Mouse (Mus musculus) testis, adult 2 months (tissue): ENCODE results near the gene Cabp2. TPM values are rescaled to one million over a fixed set of nuclear protein-coding genes. Genes with fewer than 3 reads are reported as not detected.
"Not testable (repeated sequence)": the region's sequence is repeated elsewhere in the genome, so short reads cannot be mapped to it uniquely, and the experiment has no call there.

Source experiments
- H3K27ac ChIP-seq: fragments of 200-500 bp; 2 replicates; pipeline ENCODE4 v1.5.1; 2012; ENCODE audit warnings: low read depth, low read length; ENCODE audit not compliant: control insufficient read depth, insufficient read depth
- H3K27me3 ChIP-seq: fragments of 200-500 bp; 2 replicates; pipeline ENCODE4 v1.6.1; 2012; ENCODE audit warnings: mild to moderate bottlenecking, low read length, moderate library complexity; ENCODE audit not compliant: control insufficient read depth, insufficient read depth
- H3K36me3 ChIP-seq: fragments of 200-500 bp; 2 replicates; pipeline ENCODE4 v1.6.1; 2012; ENCODE audit warnings: mild to moderate bottlenecking, low read length; ENCODE audit not compliant: control insufficient read depth, insufficient read depth
- H3K4me1 ChIP-seq: fragments of 200-500 bp; 2 replicates; pipeline ENCODE4 v1.6.1; 2012; ENCODE audit warnings: low read length; ENCODE audit not compliant: control insufficient read depth, insufficient read depth
- H3K4me3 ChIP-seq: fragments of 200-500 bp; 2 replicates; pipeline ENCODE4 v1.5.1; 2012; ENCODE audit warnings: low read depth, mild to moderate bottlenecking, low read length, moderate library complexity, mixed read lengths; ENCODE audit not compliant: control insufficient read depth
- CTCF ChIP-seq: fragments of 200-500 bp; IDR thresholded peaks from 2 replicates; pipeline ENCODE4 v1.5.1; 2012; ENCODE audit warnings: low read depth, mild to moderate bottlenecking, inconsistent platforms, low read length, moderate library complexity; ENCODE audit not compliant: control insufficient read depth, insufficient read depth, insufficient replicate concordance
- POLR2A ChIP-seq: fragments of 200-500 bp; IDR thresholded peaks from 2 replicates; pipeline ENCODE4 v1.6.1; 2012; ENCODE audit warnings: low read depth, mild to moderate bottlenecking, inconsistent platforms, low read length, moderate library complexity; ENCODE audit not compliant: control insufficient read depth
- polyA plus RNA-seq: library from polyadenylated mRNA; depleted of rRNA; stranded (reverse); fragments of >200 nt; gene quantifications from 2 replicates; pipeline ENCODE4 v1.2.3, GENCODE M21; 2012; rRNA removed

The Cabp2 gene
- polyA plus RNA-seq = not detected in 2 replicates

GRCm38 (mm10) chr19:4081394-4081793 lies at the start of gene Cabp2:
Cabp2 (plus strand) TSS chr19:4081578.
- Histone ChIP-seq H3K4me3 (no peak within 1 kb of the TSS), H3K27me3 (no peaks in the 10 kb centered on the region), H3K36me3 (no peaks in the 10 kb centered on the region), H3K27ac (no peak within 1 kb of the TSS), H3K4me1 (no peaks in the 10 kb centered on the region)
- TF ChIP-seq CTCF (no peak), POLR2A (no peak)

- no peak overlapping the region for H3K4me3 ChIP-seq
- no peaks in the 10 kb centered on the region for H3K27me3 ChIP-seq
- H3K4me1 ChIP-seq = peaks cover 5% of the 10 kb centered on the region; the same call in 1 of the 2 replicates
- H3K27ac ChIP-seq = no peak overlapping the region
- no peak for TF ChIP-seq CTCF
- no peak for TF ChIP-seq POLR2A
- H3K36me3 ChIP-seq = no peaks in the 10 kb centered on the region
Observed at GRCm38 (mm10) chr19:4032668-4033067, 48.7 kb upstream of the Cabp2 start.

- no peak for TF ChIP-seq POLR2A
- TF ChIP-seq CTCF = no peak
- peaks cover 7% of the 10 kb centered on the region; the same call in 1 of the 2 replicates for H3K4me1 ChIP-seq
- H3K27ac ChIP-seq = peak overlapping the region; percentile 13; the same call in 1 of the 2 replicates
- no peak overlapping the region for H3K4me3 ChIP-seq
- no peaks in the 10 kb centered on the region for H3K36me3 ChIP-seq
- H3K27me3 ChIP-seq = no peaks in the 10 kb centered on the region
Observed at GRCm38 (mm10) chr19:4033298-4033697, 48.1 kb upstream of the Cabp2 start.

GRCm38 (mm10) chr19:4033742-4034141 lies 47.6 kb upstream of the Cabp2 start:
- H3K36me3 ChIP-seq = no peaks in the 10 kb centered on the region
- no peaks in the 10 kb centered on the region for H3K27me3 ChIP-seq
- H3K4me1 ChIP-seq = peaks cover 7% of the 10 kb centered on the region; the same call in 1 of the 2 replicates
- no peak overlapping the region for H3K4me3 ChIP-seq
- no peak for TF ChIP-seq POLR2A
- no peak for TF ChIP-seq CTCF
- H3K27ac ChIP-seq = peak overlapping the region; percentile 32

GRCm38 (mm10) chr19:4036327-4037045 lies 44.9 kb upstream of the Cabp2 start:
- H3K4me1 ChIP-seq = peaks cover 7% of the 10 kb centered on the region; the same call in 1 of the 2 replicates
- no peaks in the 10 kb centered on the region for H3K27me3 ChIP-seq
- TF ChIP-seq POLR2A (no peak), CTCF (no peak)
- H3K36me3 ChIP-seq = no peaks in the 10 kb centered on the region
- no peak overlapping the region for H3K27ac ChIP-seq
- no peak overlapping the region for H3K4me3 ChIP-seq

- not testable (repeated sequence) for H3K27me3 ChIP-seq, H3K36me3 ChIP-seq, H3K4me1 ChIP-seq
- H3K27ac ChIP-seq = peak overlapping the region; percentile 70
- H3K4me3 ChIP-seq = peak overlapping the region; percentile 87
Observed at GRCm38 (mm10) chr19:4037154-4037787, 44.1 kb upstream of the Cabp2 start.

GRCm38 (mm10) chr19:4037788-4038232 lies 43.6 kb upstream of the Cabp2 start, which contains the start of gene Gstp1:
Gstp1 (minus strand) TSS chr19:4037985.
- TF ChIP-seq CTCF = no peak
- peak; percentile 90 for TF ChIP-seq POLR2A
- H3K4me1 ChIP-seq = peaks cover 5% of the 10 kb centered on the region; the same call in 1 of the 2 replicates
- H3K36me3 ChIP-seq = no peaks in the 10 kb centered on the region
- H3K27me3 ChIP-seq = no peaks in the 10 kb centered on the region
- peak within 1 kb of the TSS; percentile 87 for H3K4me3 ChIP-seq
- H3K27ac ChIP-seq = peak within 1 kb of the TSS; percentile 70

GRCm38 (mm10) chr19:4040941-4041340 lies 40.4 kb upstream of the Cabp2 start:
- not testable (repeated sequence) for H3K4me1 ChIP-seq, H3K4me3 ChIP-seq, H3K36me3 ChIP-seq, H3K27me3 ChIP-seq, H3K27ac ChIP-seq

- not testable (repeated sequence) for H3K27me3 ChIP-seq, H3K36me3 ChIP-seq, H3K4me1 ChIP-seq, H3K4me3 ChIP-seq, H3K27ac ChIP-seq
Observed at GRCm38 (mm10) chr19:4041500-4041899, 39.9 kb upstream of the Cabp2 start.
